9 mouse cellular contexts compared by ENCODE assay signal in the genomic region with DNA sequence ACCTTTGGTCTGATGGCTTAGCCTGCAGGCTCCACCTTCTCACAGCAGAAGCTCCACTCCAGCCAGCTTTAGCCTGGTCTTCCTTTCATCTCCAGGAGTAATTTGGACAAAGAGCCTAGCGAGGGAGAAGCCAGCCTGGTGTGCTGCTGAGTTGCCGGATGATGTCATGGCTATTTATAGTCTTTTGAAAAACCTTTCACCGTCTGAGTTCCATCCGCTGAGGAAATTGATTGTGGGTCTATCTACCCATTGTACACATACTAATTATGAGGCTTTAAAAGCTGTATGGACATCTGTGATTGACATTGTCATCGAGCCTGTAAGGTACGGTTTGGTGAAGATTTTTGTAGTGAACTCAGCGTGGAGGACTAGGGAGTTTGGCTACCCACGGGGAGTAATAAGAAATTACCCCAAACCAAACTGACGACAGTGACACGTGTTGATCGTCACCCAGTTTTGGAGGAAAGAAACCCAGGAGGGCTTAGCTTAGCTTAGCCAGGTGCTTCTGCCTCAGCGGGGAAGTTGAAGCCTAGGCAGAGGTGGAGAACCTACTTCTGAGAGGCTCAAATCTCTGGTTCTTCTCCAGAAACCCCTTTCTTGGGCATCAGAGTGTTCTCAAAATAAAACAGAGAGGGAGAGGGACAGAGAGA. TPM values are rescaled to one million over a fixed set of nuclear protein-coding genes. Genes with fewer than 3 reads are reported as not detected.
A peak's percentile ranks its signal among the peaks of the same experiment; 100 is the strongest.
DNase-seq lines count a peak whose midpoint lies in the region; ATAC-seq and TF ChIP-seq lines count a peak whose summit lies in the region.
"Had no signal": no experiment of that assay in that cellular context is flagged by ENCODE, and none has a peak within 500 bp of the region (broad histone marks: within the 10 kb centered on the region; RNA-seq: fewer than 3 reads in every experiment).

No protein-coding gene starts in this region.

- H3K4me2 ChIP-seq in midbrain, embryonic 11.5 days: no peak overlapping the region
- H3K4me2 ChIP-seq: liver, embryonic 13.5 days had no signal

- H3K9me3 ChIP-seq in midbrain, embryonic 11.5 days (ENCODE audit: control insufficient read depth, low read length): no peaks in the 10 kb centered on the region
- H3K9me3 ChIP-seq: liver, embryonic 13.5 days had no signal

- no peak overlapping the region; the same call in 1 of the 2 replicates for H3K4me3 ChIP-seq in heart, adult 2 months
- no peak overlapping the region for H3K4me3 ChIP-seq in midbrain, embryonic 11.5 days (ENCODE audit: low read depth, low read length)
- H3K4me3 ChIP-seq: liver, embryonic 13.5 days had no signal

- 21% methylated on average over 12 of the region's 12 CpGs for WGBS in heart, adult 2 months
- 62% methylated on average over 12 of the region's 12 CpGs for WGBS in midbrain, embryonic 11.5 days

- TF ChIP-seq POLR2A in heart, adult 2 months (IDR thresholded peaks at IDR 0.05; ENCODE audit: insufficient read depth, low read depth, low read length): no peak

- H3K27ac ChIP-seq in heart, adult 2 months: peak overlapping the region; percentile 71
- no peak overlapping the region for H3K27ac ChIP-seq in midbrain, embryonic 11.5 days (ENCODE audit: low read depth, low read length)
- H3K27ac ChIP-seq: liver, embryonic 13.5 days had no signal

- intact Hi-C loops in heart, postnatal 25 days (cut with DNase I): loop anchor here (5.0 kb wide), 1 partner anchor 198 kb away; no protein-coding TSS in a partner anchor
- intact Hi-C loops in heart, adult 2 months (cut with DNase I): loop anchor here (1.0 to 10.0 kb wide), 2 partner anchors 199 to 451 kb away; partner anchors contain the start of gene Cds2
- intact Hi-C loops in left cerebral cortex, postnatal 10 days (cut with DNase I): loop anchor here (5.0 to 10.0 kb wide), 2 partner anchors 67 to 401 kb away; partner anchors contain the start of gene Chgb

- TF ChIP-seq CTCF in heart, adult 2 months (IDR thresholded peaks at IDR 0.05): no peak

- peak overlapping the region; percentile 37 for H3K9ac ChIP-seq in heart, adult 2 months (ENCODE audit: low read depth, low read length)
- no peak overlapping the region for H3K9ac ChIP-seq in midbrain, embryonic 11.5 days (ENCODE audit: low read length)
- H3K9ac ChIP-seq: liver, embryonic 13.5 days had no signal

- peaks cover 4% of the 10 kb centered on the region for H3K36me3 ChIP-seq in heart, adult 2 months (ENCODE audit: control insufficient read depth, insufficient read depth, low read length)
- H3K36me3 ChIP-seq in midbrain, embryonic 11.5 days (ENCODE audit: control insufficient read depth, insufficient read depth, low read length): no peaks in the 10 kb centered on the region
- H3K36me3 ChIP-seq: liver, embryonic 13.5 days had no signal

- peak; percentile 68 for ATAC-seq in midbrain, embryonic 11.5 days (ENCODE audit: low FRiP score)

- no peaks in the 10 kb centered on the region for H3K27me3 ChIP-seq in heart, adult 2 months (ENCODE audit: control insufficient read depth, insufficient read depth, low read length)
- no peaks in the 10 kb centered on the region for H3K27me3 ChIP-seq in midbrain, embryonic 11.5 days (ENCODE audit: control insufficient read depth, insufficient read depth, low read length)
- H3K27me3 ChIP-seq: liver, embryonic 13.5 days had no signal

- TF ChIP-seq EP300 in heart, adult 2 months (IDR thresholded peaks at IDR 0.05; ENCODE audit: insufficient read depth, low read depth, low read length): 0 out of 2 replicates have a peak, but pooled peaks have one; percentile 34

- H3K79me2 ChIP-seq in heart, adult 2 months (replicated peaks; ENCODE audit: control insufficient read depth, insufficient read depth, low read length): no peaks in the 10 kb centered on the region

- H3K4me1 ChIP-seq in heart, adult 2 months (ENCODE audit: control insufficient read depth, insufficient read depth, low read length): peaks cover 6% of the 10 kb centered on the region
- no peaks in the 10 kb centered on the region; the same call in 1 of the 2 replicates for H3K4me1 ChIP-seq in midbrain, embryonic 11.5 days (ENCODE audit: control insufficient read depth, insufficient read depth, low read length)
- H3K4me1 ChIP-seq: liver, embryonic 13.5 days had no signal

- DNase-seq in heart, adult 11 months: peak; percentile 91
- DNase-seq in heart, postnatal 25 days (ENCODE audit: low spot score): no peak
- peak; percentile 49 to 74 for DNase-seq in cerebellum, adult 18-20 months
- peak; percentile 27 to 36 for DNase-seq in heart, adult 2 months
- peak; percentile 81 for DNase-seq in midbrain, embryonic 11.5 days (ENCODE audit: low spot score, missing footprints)
- DNase-seq in c-Kit-positive CD71-positive TER-119-positive erythroid progenitor cells, embryonic 14.5 days (ENCODE audit: low spot score): no peak
- no peak for DNase-seq in adrenal gland, adult 8-10 months
- no peak for DNase-seq in left cerebral cortex, postnatal 10 days (ENCODE audit: extremely low spot score in 1 of 2, low spot score in 2 of 2)

RNA-seq across cellular contexts. Expression of gene Shld1, which starts 28.8 kb away (rescaled TPM):
- total RNA-seq in heart, postnatal 25 days (2021): 10 to 100 TPM; 41.5 to 55.2 TPM
- 10 to 100 TPM; 34.8 to 57.6 TPM for total RNA-seq in heart, adult 2 months (2021)
- polyA plus RNA-seq in heart, adult 2 months (2012; rRNA removed): 37.8 and 50.5 TPM in 2 replicates
- polyA plus RNA-seq in midbrain, embryonic 11.5 days (2014; fragmentation: Nextera tagmentation; extraction: Ambion mirVana): 17.9 and 20.5 TPM in 2 replicates
- total RNA-seq in adrenal gland, adult 8-10 months (2022): 10 to 100 TPM; 10.7 to 12.1 (median 11.9) TPM
- 1 to 10 TPM; 7.7 to 9.0 TPM for total RNA-seq in left cerebral cortex, postnatal 10 days (2021)

Comparison
In these comparisons a context has a peak if more than half of its experiments do, and no peak if none do; other contexts are left out.
1. DNase-seq: peak in heart, adult 11 months (single experiment), cerebellum, adult 18-20 months (2 of 2), heart, adult 2 months (2 of 2) and midbrain, embryonic 11.5 days (single experiment); none in heart, postnatal 25 days (single experiment), c-Kit-positive CD71-positive TER-119-positive erythroid progenitor cells, embryonic 14.5 days (single experiment), adrenal gland, adult 8-10 months (single experiment) and left cerebral cortex, postnatal 10 days (0 of 2).